Mouse (Mus musculus): ENCODE measurements around the gene Tab1. TPM values are rescaled to one million over a fixed set of nuclear protein-coding genes. Genes with fewer than 3 reads are reported as not detected.
A peak's percentile ranks its signal among the peaks of the same experiment; 100 is the strongest.
"Not testable (repeated sequence)": the region's sequence is repeated elsewhere in the genome, so short reads cannot be mapped to it uniquely, and the experiment has no call there.

Gene Tab1
- total RNA-seq, 2 experiments from 2014 or later: 36.5 to 37.0 TPM

GRCm38 (mm10) chr15:80105490-80106410 is 27.2 kb upstream of the Tab1 start:
- no peak for DNase-seq

DNA sequence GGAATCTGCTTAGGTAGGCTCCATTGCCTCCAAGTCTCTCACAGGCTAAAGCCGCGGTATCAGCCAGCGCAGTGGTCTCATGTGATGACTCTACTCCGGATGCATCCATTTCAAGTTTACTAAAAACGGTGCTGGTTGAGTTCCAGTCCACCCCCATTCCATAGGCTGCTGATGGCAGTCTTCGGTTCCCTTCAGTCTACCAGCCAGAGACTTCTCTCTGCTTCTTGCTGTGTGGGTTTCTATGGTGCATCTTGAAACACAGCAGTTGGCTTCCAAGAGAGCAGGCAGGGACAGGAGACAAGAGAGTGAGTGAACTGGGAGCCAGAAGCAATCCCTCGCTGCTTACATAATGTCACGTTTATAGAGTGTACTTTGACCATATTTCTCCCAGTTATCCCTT is 25.8 kb upstream of the Tab1 start:
- DNase-seq: no peak

GRCm38 (mm10) chr15:80107575-80107974 is 25.4 kb upstream of the Tab1 start:
- no peak for DNase-seq

GRCm38 (mm10) chr15:80111436-80111835 is 21.5 kb upstream of the Tab1 start:
- DNase-seq: no peak

GRCm38 (mm10) chr15:80112499-80112898 is 20.4 kb upstream of the Tab1 start:
- no peak for DNase-seq

DNA sequence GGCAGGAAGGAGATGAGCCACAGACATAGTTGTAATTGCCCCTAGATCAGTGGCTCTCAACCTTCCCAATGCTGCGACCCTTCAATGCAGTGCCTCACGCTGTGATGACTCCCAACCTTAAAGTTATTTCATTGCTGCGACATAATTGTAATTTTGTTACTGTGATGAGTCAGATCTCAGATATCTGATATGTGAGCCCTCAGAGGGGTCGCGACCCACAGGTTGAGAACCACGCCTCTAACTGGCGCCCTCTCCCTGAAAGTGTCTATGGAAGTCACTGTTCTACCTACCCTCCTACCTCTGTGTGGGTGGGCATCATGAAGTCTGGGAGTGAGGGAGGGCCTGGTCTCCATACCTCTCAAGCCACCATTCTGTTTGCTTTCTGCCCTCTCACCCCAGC is 18.5 kb upstream of the Tab1 start:
- no peak for DNase-seq

- no peak for DNase-seq
Observed at GRCm38 (mm10) chr15:80115256-80115655, 17.7 kb upstream of the Tab1 start.

GRCm38 (mm10) chr15:80115866-80116794 is 16.8 kb upstream of the Tab1 start:
- no peak for DNase-seq

DNA sequence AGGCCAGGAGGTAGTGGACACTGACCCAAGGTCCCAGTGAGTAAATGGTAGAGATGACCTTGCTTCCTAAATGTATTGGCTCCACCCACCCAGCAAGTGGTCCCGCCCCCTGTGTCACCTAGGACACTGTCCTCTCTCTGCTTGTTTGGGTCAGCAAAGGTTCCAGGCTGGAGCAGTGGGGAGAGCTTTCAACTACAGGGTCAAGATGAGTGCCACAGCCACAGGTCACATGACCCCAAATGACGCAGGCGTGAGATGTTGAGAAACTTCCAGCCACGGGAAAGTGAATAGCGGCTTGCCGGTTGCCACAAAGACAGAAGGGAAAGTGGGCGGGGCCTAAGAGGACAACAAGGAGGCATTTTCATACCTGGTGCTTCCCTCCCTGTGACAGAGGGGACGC is 15.8 kb upstream of the Tab1 start:
- no peak for DNase-seq

- no peak for DNase-seq
Observed at GRCm38 (mm10) chr15:80119076-80119475, 13.9 kb upstream of the Tab1 start.

DNA sequence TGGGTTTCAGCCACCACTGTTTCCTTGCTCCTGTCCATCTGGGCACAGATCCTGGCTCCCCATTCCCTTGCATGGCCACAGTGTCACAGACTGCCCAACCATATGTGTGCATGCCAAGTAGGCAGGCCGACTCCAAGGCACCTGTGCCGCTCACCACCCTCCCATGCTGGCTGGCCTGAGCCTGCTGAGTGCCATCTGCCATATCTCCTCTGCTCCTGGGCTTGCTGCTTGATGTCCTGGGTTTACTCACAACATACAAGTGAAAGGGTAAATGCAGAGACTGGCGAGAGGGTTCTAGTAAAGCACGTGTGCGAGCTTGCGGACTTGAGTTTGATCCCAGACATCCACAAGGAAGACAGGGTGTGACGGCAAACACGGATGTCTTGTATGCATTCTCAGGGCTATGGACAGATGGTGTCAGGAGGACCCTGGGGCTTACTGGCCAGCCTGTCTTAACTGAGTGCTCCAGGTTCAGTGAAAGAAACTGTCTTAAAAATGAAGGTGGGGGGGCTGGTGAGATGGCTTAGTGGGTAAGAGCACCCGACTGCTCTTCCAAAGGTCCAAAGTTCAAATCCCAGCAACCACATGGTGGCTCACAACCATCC is 11.1 kb upstream of the Tab1 start:
- DNase-seq: no peak

- DNase-seq: not testable (repeated sequence)
Observed at GRCm38 (mm10) chr15:80122431-80122830, 10.5 kb upstream of the Tab1 start.

DNA sequence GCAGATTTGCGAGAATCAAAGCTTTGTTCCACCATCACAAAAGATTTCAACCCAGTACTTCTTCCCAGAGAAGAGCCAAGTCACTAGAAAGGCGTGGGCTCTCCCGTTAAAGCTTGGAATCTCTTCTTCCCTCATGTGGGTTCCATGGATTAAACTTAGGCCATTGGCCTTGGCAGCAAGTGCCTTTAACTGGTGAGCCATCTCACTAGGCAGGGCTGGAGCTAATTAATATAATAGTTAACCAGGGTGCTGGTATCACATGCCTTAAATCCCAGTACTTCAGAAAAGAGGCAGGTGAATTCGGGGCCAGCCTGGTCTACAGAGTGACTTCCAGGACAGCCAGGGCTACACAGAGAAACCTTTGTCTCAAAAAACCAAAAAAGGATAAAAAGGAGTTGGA is 8.3 kb upstream of the Tab1 start:
- DNase-seq: no peak

DNA sequence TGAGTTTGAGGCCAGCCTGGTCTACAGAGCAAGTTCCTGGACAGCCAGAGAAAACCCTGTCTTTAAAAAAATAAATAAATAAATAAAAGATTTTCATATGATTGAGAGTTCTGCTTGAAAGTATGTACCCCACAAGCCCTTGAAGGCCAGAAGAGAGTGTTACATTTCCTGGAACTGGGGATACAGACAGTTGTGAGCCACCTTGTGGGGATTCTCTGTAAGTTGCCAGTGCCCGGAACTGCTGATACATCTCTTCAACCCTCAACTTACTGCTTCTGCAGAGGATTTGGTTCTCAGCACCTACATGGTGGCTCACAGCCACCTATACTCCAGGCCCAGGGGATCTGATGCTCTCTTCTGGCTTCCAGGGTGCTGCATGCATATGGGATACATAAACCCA is 5.7 kb upstream of the Tab1 start:
- DNase-seq: no peak

- DNase-seq: no peak
Observed at GRCm38 (mm10) chr15:80129982-80130381, 2.9 kb upstream of the Tab1 start.

DNA sequence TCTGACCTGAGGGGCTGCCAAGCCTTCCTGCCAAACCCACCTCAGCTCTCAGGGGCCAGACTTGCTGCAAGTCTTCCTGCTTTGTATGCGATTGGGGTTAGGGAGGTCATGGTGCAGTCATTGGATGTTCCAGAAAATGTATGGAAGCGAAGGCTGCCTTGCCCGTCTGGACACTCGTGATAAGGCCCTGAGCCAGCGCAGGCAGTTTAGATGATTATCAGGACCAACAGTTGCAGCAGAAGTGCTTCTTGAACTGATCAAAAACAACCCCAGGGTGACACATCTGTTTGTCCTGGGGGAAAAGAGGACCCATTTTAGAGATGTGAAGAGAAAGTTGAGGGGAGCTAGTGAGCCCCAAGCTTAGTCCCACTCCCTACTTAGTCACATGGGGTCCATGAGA is 2.2 kb upstream of the Tab1 start:
- no peak for DNase-seq

DNA sequence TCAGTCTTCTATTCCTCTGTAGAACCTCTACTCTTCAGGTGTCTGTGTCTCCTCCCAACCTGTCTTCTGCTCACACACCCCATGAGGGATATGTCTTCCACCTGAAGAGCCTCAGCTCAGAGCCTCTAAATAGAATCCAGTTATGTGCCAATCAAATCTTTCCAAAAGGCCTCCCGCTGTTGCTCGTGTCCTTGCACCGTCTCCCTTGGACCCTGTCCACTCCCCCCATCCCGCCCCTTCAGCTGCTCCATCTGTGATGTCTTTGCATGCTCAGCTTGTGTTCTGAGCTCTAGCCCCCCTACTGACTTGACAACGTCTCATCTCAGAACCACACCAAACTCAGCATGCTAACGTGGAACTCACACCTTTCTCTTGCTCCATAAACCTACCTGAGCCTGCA is 1.5 kb upstream of the Tab1 start:
- DNase-seq: no peak

DNA sequence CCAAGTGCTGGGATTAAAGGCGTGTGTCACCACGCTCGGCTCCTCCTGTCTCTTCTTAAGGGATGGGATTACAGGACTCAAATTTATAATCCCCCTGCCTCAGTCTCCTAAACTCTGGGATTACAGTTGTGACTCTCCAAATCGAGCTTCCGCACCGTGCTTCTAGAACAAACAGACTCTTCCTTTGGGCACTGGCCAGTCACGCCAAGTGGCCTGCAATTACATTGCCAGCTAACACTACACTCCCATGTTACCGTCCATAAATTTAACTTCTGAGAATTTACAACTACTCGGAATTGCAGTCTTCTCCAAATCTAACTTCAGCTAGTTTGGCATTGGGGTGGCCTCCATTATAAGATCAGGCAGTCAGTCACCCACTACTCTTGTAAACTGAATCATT is 475 bp upstream of the Tab1 start:
- no peak for DNase-seq

- peak; percentile 43 for DNase-seq
Observed at GRCm38 (mm10) chr15:80133682-80134449, 939 bp downstream of the Tab1 start.

- peak; percentile 38 for DNase-seq
Observed at GRCm38 (mm10) chr15:80134450-80134847, 1.5 kb downstream of the Tab1 start.

GRCm38 (mm10) chr15:80135499-80135898 is 2.6 kb downstream of the Tab1 start:
- DNase-seq: no peak

- DNase-seq: no peak
Observed at GRCm38 (mm10) chr15:80136645-80137044, 3.7 kb downstream of the Tab1 start.

Measured in heart, postnatal 4 days (tissue).